Mouse (Mus musculus) right cerebral cortex, postnatal 36 days (tissue): Measurements from ENCODE around the gene 4930451I11Rik.

Source experiments
- DNase-seq, 2 experiments: peaks; one replicate each; pipeline ENCODE4 v3.0.0; 2022; ENCODE audit warnings: low spot score in 2 of 2, mixed read lengths in 1 of 2

4930451I11Rik gene

GRCm38 (mm10) chr7:126831539-126831938, at the start of gene 4930451I11Rik:
Gene 4930451I11Rik (minus strand): TSS chr7:126831639.
- no peak for DNase-seq

- no peak for DNase-seq
Observed at GRCm38 (mm10) chr7:126881040-126881439, 49.6 kb upstream of the 4930451I11Rik start.

DNA sequence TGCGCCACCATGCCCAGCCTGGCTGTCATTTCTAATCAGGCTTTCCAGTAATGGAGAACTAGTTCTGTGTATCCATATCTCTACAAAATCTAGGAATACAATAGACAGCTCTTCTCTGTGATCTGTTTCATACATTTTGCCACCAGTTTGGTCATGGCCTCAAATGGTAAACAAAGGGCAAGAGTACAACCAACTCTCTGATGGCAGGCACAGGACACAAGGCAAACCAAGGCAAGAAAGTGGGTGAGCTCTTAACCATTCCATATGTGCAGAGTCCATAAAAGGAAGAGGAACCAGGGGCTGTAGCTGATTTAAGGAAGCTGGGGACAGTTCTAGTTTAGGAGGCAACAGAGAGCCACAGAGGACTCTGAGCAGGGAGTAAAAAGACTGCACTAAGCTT, 45.8 kb upstream of the 4930451I11Rik start:
- DNase-seq: no peak

GRCm38 (mm10) chr7:126870520-126870891, 39.1 kb upstream of the 4930451I11Rik start:
- no peak for DNase-seq

- DNase-seq: no peak
Observed at GRCm38 (mm10) chr7:126869780-126870519, 38.5 kb upstream of the 4930451I11Rik start.

- DNase-seq: no peak
Observed at GRCm38 (mm10) chr7:126868003-126868402, 36.6 kb upstream of the 4930451I11Rik start.

- DNase-seq: no peak
Observed at GRCm38 (mm10) chr7:126867534-126867933, 36.1 kb upstream of the 4930451I11Rik start.

DNA sequence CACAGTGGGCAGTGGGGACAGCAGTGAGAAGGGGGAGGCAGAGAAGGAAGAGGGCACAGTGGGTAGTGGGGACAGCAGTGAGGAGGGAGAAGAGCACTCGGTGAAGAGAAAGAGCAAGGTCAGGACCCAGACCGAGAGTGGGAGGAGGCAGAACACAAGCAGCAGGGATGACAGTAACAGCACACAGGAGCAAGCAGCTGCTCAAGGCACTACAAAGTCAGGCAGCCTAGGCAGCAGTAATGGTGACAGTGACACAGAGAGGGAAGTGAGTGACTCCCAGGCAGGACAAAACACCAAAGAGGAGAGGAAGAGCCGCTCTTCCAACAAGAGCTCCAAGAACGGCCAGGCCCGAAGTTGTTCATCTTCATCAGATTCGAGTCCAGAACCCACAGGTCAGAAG, 32.4 kb upstream of the 4930451I11Rik start:
- no peak for DNase-seq

DNA sequence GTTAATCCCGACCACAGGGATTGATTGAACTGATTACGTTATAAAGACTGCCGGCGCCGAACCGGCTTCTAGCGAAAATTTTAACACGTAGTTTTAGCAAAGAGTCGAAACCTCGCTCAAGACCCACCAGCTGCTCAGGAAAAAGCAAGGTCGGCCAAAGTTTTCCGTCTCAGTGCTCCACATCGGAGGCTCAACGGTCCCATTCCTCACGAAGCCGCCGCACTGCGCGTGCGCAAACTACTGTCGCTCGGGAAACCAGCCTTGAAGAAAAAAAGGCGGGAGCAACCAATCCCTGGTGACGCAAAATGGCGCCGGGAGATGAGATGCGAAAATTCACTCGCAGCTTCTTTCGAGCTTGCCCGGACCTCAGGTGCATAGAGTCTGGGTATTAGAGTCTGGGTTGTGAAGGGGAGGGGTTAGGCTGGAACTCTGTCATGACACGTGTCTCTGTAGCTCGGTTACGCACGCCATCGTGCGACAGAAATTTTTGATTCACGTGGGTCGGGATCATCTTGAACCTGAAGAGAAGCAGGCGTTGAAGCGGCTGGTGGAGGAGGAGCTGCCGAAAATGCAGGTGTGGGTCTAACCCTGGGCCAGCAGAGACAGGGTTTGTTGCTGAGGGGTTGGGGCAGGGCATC, 30.8 kb upstream of the 4930451I11Rik start, which contains the start of gene Ino80e:
Gene Ino80e (minus strand): TSS at position 231 of the 638 bp plus-strand sequence.
- DNase-seq: peak; percentile 92 to 95

DNA sequence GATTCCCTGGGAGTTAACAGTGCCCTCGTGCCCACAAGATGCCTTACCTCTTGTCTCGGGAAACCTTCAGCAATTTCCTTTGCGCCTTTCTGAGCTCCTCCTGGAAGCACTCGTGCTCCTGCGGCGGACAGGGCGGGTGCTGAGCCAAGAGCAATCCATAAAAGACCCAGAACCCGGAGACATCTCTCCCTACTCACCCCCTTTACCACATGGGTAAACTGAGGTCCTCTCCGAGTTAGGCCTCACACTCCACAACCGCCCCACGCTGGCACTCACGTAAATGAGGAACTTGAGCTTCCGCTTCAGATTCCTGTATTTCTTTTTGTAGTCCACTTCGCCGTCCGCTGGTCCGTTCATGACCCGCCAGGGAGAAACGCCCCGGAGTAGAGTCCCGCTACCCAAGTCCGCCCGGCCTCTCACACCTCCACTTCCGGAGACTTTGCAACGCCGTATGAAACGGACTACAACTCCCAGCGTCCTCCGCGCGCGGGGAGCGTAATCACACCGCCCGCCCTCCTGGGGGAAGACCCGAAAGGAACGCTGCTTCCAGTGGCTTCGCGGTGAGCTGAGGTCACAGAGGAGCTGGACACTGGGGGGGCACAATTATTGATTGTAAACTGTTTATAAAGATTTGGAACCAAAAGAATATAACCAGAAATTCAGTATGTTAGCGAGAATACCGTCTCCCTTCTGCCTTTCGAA, 30.1 kb upstream of the 4930451I11Rik start, which contains the start of gene Hirip3:
Gene Hirip3 (plus strand): TSS at position 544 of the 702 bp plus-strand sequence.
- DNase-seq: peak; percentile 92 to 93

- no peak for DNase-seq
Observed at GRCm38 (mm10) chr7:126860987-126861386, 29.5 kb upstream of the 4930451I11Rik start.

DNA sequence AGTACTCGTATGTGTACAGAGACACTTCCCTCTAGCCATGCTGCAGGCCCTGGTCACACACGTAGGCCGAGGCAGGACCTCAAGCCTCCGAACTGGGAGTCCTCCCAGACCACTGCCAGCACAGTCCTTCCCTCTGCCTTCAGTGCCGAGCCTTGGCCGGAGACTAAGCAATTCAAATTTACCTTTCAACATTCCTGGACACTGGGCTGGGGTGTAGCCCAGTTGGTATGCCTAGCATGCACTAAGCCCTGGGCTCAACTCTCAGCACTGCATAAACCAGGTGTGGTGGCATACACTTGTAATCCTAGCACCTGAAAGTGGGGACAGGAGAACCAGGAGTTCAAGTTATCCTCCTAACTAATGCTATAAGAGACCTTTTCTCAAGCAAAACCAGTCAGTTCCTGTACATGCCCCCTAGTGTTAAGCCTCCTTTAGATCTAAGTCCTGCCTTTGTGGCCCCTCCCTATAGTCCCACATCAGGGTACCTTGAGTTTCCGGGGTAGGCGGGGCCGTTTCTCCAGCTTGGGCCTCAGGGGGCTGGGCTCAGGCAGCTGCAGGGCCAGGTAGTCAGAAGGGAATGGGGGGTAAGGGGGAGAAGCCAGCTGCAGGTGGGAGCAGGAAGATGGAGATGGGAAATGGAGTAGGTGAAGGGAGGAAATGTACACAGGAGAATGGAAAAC, 25.4 kb upstream of the 4930451I11Rik start:
- DNase-seq: no peak

DNA sequence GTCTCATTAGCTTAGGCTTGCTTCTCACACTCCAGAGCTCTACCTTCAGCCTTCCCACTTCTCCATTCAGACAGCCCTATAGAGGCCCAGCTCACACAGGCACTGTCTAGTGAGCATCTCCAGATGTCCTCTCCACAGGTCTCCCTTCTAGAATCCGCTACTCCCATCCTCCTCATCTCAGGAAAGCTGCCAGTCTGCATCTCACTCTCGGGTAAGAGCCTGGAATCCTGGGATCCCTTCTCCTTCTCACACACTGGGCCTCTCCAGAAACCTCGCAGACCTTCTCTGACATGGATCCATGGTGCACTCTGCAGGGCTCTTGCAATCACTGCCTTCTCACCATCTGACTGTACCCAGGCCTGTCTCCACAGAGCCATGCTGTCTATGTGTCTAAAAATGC, 24.2 kb upstream of the 4930451I11Rik start:
- no peak for DNase-seq

GRCm38 (mm10) chr7:126853454-126853853, 22.0 kb upstream of the 4930451I11Rik start:
- DNase-seq: no peak

DNA sequence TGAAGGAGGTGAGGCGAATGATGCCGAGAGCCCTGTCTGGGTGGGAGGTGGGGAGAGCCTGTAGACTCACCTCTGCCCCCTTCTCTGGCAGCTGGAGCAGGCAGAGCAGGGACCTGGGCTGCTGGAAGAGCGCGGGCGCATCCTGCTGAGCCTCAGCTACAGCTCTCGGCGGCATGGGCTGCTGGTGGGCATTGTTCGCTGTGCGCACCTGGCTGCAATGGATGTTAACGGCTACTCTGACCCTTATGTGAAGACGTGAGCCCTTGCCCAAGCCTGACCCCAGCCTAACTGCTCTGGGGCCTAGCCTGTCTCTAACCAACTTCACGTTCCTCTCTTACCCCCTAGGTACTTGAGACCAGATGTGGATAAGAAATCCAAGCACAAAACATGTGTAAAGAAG, 19.8 kb upstream of the 4930451I11Rik start:
- no peak for DNase-seq

DNA sequence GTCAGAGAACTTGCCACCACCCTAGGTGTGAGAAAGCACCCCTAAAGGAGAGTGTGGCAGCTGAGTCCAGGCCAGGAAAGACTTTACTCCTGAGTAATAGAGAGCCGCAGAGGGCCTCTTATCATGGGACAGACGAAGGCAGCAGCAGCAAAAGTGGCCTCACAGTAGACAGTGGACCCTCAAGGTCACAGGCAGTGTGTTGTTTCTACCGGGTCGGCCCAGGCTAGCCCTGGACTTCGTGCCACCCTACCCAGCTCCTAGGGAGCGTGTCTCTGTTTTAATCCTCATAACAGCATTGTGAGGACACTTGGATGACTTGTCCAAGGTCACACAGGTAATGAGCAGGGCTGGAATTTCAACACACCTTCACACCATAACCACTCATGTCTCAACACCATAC, 18.7 kb upstream of the 4930451I11Rik start:
- DNase-seq: no peak

DNA sequence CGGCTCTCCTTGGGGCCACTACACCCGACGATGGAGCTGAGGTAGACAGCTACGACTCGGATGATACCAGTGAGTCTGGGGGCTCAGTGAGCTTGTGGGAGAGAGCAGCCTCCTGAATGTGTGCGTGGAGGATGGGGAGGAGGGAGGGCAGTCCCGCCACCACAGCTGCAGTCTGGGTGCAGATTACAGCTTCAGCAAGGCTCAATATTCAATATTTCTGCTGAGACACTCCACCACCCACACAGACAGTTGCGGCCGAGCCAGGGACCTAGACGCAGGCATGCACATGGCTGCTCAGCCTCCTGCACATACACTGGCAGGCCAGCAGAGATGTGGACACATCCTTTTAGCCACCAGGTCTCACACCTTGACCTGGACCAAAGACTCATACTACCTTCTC, 17.4 kb upstream of the 4930451I11Rik start:
- DNase-seq: peak in 1 of 2 experiments; percentile 56

GRCm38 (mm10) chr7:126847421-126848398, 16.3 kb upstream of the 4930451I11Rik start:
- DNase-seq: no peak

DNA sequence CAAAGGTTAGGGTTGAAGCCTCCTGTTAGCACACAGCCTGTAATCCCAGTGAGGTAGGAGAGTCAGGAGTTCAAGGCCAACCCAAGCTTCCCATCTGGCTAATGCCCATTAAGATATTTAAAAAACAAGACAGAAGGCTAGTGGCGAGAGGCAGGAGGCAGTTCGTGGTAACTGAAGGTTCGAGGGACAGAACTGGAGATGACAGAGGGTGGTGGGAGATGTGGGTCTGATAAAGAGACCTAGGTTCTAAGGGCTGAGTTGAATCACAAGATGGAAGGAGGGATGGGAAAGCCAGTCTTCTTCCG, 15.6 kb upstream of the 4930451I11Rik start, which contains the start of gene Doc2a:
Gene Doc2a (plus strand): TSS at position 301 of the 305 bp plus-strand sequence.
- DNase-seq: no peak

DNA sequence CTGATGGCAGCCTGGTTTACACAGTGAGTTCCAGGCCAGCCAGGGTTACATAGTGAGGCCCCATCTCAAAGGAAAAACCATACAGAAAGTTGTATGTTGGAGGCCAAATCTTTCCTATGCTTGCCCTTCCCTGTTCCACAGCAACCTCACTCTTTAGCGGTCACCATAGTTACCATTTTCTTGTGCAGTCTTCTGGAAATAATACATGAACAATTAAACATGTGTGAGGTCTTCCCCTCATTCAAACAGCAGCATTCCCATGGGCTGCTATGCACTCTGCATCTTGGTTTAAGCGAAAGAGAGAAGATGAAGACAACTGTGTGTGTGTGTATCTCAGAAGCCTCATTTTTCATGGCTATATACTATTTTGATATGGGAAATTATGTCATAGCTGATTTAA, 14.1 kb upstream of the 4930451I11Rik start:
- no peak for DNase-seq

DNA sequence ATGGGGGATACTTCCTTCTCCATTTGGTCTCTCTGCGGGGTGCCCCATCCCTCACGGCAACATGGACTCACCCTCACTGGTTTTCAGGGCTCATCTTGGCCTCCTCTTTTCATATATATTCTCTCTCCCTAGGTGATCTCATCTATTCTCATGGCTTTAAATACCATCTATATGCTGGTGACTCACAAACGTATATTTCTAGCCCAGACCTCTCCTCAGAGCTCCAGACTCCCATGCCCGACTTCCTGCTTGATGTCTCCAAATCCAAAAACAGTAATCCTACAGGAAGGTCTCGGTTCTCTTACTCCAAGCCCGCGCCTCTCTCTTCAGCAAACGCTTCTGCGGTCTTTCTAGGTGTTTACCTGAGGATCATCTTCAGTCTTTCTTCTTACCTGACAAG, 11.8 kb upstream of the 4930451I11Rik start:
- DNase-seq: no peak
